14 mouse cellular contexts compared by ENCODE assay signal in genomic region chr9:67485169-67486072, GRCm38 (mm10).
DNase-seq lines count a peak whose midpoint lies in the region; ATAC-seq lines count a peak whose summit lies in the region.
"Had no signal": no experiment of that assay in that cellular context is flagged by ENCODE, and none has a peak within 500 bp of the region (broad histone marks: within the 10 kb centered on the region; RNA-seq: fewer than 3 reads in every experiment).

No protein-coding gene starts in this region.

- ATAC-seq in lung, embryonic 15.5 days (ENCODE audit: borderline replicate concordance, extremely low read depth, low FRiP score, low TSS enrichment): peak; percentile 23; the same call in 1 of the 2 replicates
- no peak for ATAC-seq in megakaryocyte, adult 5-6 weeks (ENCODE audit: poor library complexity, severe bottlenecking)
- ATAC-seq: liver, embryonic 12.5 days; midbrain, embryonic 15.5 days had no signal

- DNase-seq in ES-CJ7 (ENCODE audit: low read depth, low spot score) (peak; percentile 4), liver (no peak)
- DNase-seq in heart, postnatal 25 days (ENCODE audit: low spot score): peak; percentile 50
- no peak for DNase-seq in layer of hippocampus, postnatal 25 days (ENCODE audit: extremely low spot score in 1 of 2, low spot score in 1 of 2)
- no peak for DNase-seq in left cerebral cortex, postnatal 25 days (ENCODE audit: low spot score in 2 of 2)
- DNase-seq: cerebellum, adult 18-20 months; thymus, postnatal 14 days had no signal

- peaks cover 10% of the 10 kb centered on the region for H3K4me1 ChIP-seq in brown adipose tissue, adult 24 weeks (ENCODE audit: control insufficient read depth, insufficient read depth, insufficient read length, low read length)
- peaks cover 15% of the 10 kb centered on the region for H3K4me1 ChIP-seq in lung, embryonic 15.5 days
- H3K4me1 ChIP-seq: midbrain, embryonic 15.5 days had no signal

- WGBS in lung, embryonic 15.5 days: 41% methylated on average over 15 of the region's 15 CpGs

- H3K27ac ChIP-seq in brown adipose tissue, adult 24 weeks (replicated peaks; ENCODE audit: low read depth, low read length): peak overlapping the region; percentile 46
- no peak overlapping the region for H3K27ac ChIP-seq in lung, embryonic 15.5 days
- H3K27ac ChIP-seq: embryonic facial prominence, embryonic 12.5 days; liver, embryonic 12.5 days; midbrain, embryonic 15.5 days had no signal

- H3K4me2 ChIP-seq in lung, embryonic 15.5 days: no peak overlapping the region; the same call in 1 of the 2 replicates
- H3K4me2 ChIP-seq: embryonic facial prominence, embryonic 12.5 days; liver, embryonic 12.5 days; midbrain, embryonic 15.5 days had no signal

- intact Hi-C loops in heart, postnatal 25 days (cut with DNase I): no loop called here
- intact Hi-C loops in left cerebral cortex, postnatal 25 days (cut with DNase I): no loop called here

- H3K36me3 ChIP-seq in lung, embryonic 15.5 days: no peaks in the 10 kb centered on the region
- H3K36me3 ChIP-seq: embryonic facial prominence, embryonic 12.5 days; G1E; liver, embryonic 12.5 days; midbrain, embryonic 15.5 days had no signal

- H3K27me3 ChIP-seq in lung, embryonic 15.5 days: no peaks in the 10 kb centered on the region
- H3K27me3 ChIP-seq: embryonic facial prominence, embryonic 12.5 days; midbrain, embryonic 15.5 days had no signal

- no peak overlapping the region for H3K9ac ChIP-seq in lung, embryonic 15.5 days
- H3K9ac ChIP-seq: embryonic facial prominence, embryonic 12.5 days; liver, embryonic 12.5 days; midbrain, embryonic 15.5 days had no signal

- H3K9me3 ChIP-seq in lung, embryonic 15.5 days: no peaks in the 10 kb centered on the region
- H3K9me3 ChIP-seq: embryonic facial prominence, embryonic 12.5 days; G1E; liver, embryonic 12.5 days; midbrain, embryonic 15.5 days had no signal

- H3K4me3 ChIP-seq in brown adipose tissue, adult 24 weeks (ENCODE audit: insufficient read depth, low read depth, low read length): peak overlapping the region; percentile 25; the same call in 1 of the 2 replicates
- no peak overlapping the region for H3K4me3 ChIP-seq in lung, embryonic 15.5 days
- H3K4me3 ChIP-seq: embryonic facial prominence, embryonic 12.5 days; liver, embryonic 12.5 days; midbrain, embryonic 15.5 days had no signal

Comparison
In these comparisons a context has a peak if more than half of its experiments do, and no peak if none do; other contexts are left out.
1. DNase-seq: peak in ES-CJ7 (single experiment) and heart, postnatal 25 days (single experiment); none in liver (single experiment), layer of hippocampus, postnatal 25 days (0 of 2) and left cerebral cortex, postnatal 25 days (0 of 2).